Mouse (Mus musculus) spleen, postnatal 36 days (tissue): Measurements from ENCODE around the gene Wdr49.

ENCODE experiments used
- DNase-seq, 2 experiments: peaks; one replicate each; pipeline ENCODE4 v3.0.0; 2022; ENCODE audit warnings: low spot score in 2 of 2, mixed read lengths in 1 of 2

Gene Wdr49

DNA sequence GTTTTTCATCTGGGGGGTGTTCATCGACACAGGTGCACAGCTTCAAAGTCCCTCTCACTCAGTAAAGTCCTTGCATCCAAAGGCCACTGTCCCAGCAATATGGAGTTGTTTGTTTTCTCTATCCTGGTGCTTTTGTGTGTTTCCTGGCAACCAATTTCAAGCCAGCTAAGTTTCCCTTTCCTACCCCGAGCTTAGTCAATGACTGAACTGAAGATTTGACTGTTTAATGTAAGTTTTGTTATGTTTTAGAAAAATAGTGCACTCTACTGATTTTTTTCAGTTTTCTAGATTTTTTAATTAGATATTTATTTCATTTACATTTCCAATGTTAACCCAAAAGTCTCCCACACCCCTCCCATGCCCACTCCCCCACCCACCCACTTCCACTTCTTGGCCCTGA, at the start of gene Wdr49:
Wdr49 (minus strand) TSS at position 101 of the 400 bp plus-strand sequence.
- DNase-seq: no peak

DNA sequence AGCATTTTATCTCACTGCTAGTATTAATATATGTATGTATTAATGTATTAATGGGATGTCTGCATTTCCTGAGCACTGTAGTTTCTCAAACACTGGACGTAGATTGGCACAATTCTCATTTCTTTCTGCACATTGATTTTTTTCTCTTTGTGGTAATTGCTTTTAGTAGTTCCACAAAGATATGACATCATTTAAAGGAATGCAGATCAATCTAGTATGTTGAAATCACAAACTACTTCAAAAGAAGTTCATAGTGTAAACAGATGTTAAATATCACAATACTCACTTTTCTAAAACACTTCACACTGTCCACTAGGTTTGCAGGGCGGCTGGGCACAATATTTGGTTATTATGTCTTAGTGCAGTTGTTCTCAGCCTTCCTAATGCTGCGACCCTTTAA, 49.1 kb upstream of the Wdr49 start:
- no peak for DNase-seq

DNA sequence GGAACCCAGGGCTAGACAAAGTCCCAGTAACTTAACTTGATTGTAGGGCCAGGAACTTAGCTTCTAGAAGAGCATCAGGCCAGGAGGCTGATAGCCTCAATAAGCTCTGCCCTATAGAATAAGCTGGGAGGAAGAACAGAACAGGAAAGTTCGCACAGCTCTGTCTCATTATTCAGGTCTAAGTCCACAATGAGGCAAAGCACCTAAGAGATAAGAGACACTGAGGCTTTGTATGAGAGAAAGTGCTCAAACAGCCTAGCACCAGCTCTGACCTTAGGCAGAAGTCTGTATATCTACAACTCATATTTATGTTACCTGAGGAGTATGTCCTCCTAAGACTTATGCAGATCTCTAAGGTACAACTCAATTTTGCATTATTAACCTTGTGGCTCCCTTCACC, 40.6 kb upstream of the Wdr49 start:
- no peak for DNase-seq

DNA sequence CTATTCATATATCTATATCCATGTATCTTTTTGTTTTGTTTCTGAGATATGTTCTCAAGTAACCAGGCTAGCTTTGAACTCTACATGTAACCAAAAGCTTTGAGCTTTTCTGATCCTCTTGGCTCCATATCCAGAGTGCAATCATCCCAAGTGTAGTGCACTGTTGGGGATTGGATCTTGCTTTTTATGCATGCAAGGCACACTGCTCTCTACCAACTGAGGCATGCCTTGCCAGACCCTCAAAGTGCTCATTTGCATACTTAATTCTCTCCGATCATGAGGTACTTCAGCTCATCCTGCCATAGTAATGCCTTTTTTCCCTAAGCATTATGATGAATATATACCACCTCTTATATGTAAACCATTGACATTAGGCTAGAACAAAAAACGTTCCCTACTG, 39.4 kb upstream of the Wdr49 start:
- DNase-seq: no peak

DNA sequence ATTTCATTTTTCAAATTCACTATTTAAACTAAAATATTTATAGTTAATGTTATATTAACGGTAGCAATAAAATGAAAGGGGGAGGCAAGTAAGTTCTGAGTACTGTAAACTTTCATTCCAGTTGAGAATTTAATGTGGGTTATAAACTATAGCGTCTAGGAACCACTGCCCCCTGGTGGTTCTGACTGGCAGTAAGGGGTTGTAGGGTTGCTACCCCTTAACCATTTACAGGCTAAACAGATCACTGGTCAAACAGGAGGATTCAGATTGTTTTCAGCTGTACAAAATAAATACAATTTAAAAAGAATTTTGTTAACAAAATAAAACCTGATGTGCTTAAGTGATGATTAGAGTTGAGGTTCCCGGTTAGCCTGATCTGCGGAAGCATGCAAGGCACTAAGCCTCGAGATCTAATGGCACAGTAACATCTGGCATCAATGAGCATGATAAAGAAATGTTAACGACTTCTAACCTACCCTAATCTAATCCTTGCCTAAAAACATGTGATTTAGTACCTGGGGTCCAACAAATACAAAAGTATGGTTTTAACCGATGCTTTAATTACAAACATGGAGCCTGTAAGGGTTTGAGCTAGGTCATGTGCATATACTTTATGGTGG, 35.8 kb upstream of the Wdr49 start:
- peak; percentile 46 to 49 for DNase-seq

DNA sequence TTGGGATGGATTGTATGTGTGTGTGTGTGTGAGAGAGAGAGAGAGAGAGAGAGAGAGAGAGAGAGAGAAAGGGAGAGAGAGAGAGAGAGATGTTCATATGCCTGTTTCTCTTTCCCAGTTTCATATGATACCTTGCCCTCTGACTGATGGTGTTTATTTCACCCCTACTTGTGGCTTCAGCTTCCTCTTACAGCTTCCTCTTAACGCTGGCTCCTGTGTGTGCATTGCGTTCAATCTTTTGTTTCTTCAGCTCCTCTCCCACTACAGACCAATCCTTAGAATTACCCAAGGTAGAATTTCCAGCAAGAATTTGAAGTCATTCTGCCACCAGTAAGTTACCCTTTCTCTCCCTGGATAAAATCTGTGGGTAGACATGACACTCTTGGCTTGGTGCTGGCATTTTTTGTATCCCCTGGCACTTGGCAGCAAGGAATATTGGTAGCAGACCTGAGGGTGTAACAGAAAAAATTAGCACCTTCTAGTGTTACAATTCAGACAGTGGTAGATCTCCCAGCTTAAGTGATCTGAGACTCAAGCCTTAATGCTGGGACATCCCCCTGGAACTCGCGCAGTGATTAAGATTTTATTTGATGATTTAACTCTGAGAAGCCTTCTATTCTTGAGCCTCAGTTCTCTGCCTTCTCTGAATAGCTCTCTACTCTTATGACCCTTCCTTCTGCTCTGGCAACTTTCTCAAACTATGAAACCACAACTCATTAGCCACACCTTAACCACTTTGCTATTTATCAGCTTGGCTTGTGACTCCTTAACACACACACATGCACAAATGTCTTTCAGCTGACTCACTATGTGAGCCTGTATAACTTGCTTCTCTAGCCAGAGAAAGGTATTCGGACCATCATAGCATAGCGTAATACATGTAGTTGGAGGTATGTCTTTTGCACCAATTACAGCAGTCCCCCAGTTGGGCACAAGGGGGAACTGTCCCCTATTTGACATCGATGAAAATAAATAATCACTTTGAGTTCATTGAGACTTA, 17.3 kb upstream of the Wdr49 start:
- peak; percentile 39 to 61 for DNase-seq

DNA sequence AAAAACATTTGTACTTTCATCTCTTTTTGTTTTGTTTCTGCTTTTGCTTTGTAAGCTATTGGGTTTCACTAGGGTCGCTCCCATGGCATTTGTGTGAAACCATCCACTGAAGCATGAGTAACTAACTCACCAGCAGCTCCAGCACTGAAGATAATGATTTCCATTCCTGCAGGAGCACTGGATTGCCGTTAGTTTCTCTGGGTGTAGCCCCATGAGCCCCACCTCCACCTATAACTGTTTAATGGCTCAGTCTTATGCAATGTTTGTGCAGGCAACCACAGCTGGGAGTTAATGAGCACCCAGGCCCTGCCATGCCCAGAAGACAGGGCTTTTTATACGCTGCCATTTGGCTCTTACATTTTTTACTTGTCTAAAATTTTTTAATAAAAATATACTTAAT, 11.0 kb upstream of the Wdr49 start:
- no peak for DNase-seq

DNA sequence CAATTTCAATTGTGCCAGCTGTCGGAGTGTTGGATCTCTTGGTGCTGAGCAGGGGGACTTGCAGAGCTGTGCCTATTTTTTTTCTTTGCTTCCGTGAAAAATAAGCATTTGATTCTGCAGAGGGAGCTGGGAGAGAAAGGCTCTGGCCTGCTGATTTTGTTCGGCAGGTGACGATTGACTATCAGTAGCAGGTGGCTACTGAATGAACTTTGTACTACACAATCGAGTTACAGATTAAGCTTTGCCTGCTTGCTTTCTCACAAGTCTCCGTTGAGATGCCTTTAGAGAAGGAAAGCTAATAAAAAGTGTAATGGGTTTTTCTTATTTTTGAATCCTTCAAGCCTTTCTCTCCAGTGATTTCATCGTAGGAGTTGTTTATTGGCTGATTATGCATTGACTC, 6.8 kb downstream of the Wdr49 start:
- DNase-seq: no peak

DNA sequence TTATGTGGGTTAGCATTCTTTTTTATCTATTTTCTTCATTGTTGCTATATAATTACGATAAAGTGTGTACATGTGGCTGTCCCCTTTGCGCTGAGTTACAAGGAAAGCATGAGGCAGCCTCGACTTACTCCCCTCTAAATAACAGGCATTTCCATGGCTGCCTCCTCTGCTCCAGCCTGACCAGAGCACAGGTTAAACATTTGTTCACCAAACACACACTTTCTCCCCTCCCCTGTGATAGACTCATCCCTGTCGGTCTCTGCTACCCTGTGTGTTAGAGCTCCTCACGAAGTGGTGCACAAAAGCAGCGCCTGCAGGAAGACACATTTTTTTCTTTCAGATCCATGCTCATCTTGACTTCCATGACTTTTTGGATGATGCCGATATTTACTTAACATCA, 7.3 kb downstream of the Wdr49 start:
- no peak for DNase-seq

DNA sequence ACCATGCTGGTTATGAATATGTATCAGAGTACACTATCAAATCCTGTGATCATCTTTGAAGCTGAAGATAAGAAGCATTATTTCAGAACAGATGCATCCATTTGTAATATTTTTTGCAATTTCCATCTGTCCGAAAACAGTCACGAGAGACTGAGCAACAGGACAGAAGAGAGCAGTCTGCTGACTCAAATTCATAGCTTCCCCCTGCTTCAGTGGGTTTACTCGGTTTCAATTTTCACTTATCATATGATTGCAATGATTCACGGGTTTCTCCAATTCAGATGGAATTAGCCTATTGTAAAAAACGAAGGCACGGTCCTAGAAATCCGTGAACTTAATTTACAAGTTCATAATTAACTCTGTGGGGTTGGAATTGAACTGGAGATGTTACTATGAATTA, 13.8 kb downstream of the Wdr49 start:
- DNase-seq: no peak

DNA sequence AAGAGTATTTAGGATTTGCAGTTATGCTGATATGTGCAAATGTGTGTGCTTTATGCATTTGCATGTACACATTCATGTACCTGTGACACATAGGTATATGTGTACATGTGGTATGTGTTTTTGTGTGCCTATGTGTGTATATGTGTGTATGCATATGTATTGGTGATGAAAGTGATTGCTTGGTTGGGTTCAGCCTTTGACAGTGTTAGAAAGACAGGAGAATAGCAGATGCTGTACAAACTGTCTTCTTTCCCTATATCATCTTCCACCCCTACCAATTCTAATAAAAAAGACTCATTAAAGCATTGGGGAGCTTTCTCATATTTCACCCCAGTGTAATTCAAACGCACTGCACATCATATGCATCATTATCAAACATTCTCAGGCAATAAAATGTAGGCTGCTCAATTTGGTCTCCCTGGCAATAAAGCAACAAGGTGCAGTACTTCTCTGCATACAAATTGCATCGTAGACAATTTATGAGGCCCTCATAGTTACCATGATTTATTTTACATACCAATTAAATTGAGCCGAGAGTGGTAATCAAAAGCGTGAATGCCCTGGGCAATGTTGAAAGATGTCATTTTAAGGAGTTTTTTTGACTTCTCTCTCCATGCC, 51.3 kb downstream of the Wdr49 start:
- no peak for DNase-seq

DNA sequence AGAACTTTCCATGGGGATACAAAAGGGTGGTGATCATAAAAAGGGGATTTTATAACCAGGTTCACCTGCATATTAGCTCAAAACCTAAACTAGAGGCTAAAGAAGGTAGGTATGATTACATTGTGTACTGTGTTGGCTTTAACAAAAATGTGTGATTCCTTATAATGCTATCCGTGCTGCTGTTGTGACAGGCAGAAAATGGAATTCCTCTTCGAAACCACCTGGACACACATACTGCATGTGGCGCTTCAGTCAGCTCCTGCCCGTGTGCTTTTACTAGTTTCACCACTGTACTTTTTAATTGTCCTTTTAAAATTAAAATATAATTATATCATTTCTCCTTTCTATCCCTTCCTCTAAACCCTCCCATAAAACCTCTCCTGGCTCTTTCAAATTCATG, 86.0 kb downstream of the Wdr49 start:
- no peak for DNase-seq

DNA sequence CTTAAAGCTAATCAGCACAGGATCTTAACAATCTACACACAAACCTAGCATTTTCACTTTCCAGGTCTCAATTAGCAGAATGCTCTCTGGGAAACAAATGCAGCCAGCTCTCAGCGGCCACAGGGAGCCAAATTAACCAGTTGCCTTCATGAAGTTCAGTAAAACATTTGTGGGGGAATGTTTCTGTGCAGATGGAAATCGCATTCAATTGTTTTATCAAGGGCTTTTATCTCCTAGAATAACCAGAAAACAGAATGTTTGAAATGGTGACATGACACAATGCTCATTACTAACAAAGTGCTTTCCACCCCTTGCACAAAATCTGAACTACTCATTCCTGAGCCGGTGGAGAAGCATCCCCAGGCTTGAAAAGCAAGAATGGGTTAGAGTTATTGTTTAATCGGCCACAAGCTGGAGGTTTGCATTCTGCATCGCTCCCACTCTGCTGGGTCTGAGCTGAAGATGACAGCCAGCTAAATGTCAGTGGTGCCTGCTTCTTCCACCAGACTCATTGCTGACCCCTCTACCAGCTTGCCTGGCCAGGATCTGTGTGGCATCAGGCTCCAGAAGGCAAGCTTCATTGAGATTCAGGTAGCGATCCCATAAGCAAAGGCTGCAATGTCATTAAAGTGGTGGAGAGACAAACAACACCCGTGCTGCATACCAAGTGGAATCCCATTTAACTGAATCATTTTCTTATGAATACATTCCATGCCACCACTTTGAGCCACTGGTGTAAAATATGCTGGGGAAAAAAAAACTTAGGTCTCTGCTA, 86.6 kb downstream of the Wdr49 start:
- DNase-seq: no peak

DNA sequence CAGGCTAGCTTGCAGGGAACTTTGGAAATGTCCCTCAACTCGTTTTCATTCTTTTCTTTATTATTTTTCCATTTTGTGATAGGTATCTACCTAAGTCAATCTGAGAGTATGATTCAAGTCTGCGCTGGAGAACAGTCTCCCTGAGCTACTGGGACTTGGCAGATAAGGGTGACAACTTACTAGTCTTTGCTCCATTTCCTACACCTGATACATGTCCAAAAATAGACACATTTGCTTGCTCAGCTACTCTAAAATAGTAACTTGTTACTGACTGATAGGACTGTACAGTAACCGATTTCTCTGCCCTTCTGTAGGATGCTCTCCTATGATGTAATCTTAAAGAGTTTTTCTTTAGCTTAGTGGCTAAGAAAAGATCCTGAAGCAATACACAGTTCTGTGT, 87.5 kb downstream of the Wdr49 start:
- DNase-seq: no peak

DNA sequence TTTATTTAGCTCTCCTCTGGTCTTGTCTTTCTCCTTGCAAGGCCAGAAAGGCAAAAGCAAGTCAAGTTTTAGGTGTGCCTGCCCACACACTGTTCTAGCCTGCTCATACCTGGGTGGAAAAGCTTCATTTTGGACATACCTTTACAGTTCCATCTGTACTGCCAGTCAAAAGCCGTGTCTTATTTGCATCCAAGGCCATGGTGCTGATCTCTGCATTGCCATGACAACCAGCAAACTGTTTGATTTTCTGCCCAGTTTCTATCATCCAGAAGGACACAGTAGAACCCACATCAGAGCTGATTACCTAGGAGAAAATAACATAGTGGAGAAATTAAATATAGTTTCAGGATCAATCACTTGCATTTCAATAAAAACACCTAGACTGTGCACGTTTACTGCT, 100.2 kb downstream of the Wdr49 start:
- DNase-seq: no peak

DNA sequence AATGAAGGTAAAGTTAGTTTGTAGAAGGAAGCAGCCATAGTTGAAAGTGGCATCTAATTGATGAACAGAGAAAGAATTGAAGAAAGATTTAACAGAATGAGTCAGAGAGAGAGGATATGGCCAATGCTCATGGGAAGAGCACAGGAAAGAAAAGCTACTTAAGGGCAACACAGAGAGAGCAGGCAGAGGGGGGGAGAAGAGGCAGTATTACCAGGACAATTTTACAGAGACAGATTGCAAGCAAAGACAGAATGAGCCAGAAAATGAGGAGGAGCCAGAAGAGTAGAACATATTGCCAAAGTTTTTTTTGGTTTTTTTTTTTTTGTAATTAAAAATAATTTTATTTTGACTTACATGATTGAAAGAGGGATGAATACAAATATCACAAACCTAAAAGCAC, 128.0 kb downstream of the Wdr49 start:
- DNase-seq: no peak

DNA sequence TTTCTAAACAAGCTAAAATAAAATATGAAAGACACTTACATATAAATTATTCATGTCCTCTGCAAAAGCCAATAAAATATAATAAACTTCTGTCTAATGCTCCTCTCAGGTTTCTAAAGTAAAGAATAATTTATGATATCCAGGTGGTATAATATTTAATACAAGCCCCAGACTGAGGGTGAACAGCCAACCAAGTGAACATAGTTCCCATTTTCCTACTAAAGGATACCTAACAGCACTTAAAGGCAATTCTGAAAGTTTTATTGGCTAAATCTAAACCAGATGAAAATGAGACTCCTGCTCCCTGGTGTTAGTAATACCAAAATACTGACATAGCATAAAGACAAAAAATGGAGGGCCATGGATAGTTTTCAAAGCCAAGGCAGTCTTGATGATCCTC, 144.8 kb downstream of the Wdr49 start:
- no peak for DNase-seq

DNA sequence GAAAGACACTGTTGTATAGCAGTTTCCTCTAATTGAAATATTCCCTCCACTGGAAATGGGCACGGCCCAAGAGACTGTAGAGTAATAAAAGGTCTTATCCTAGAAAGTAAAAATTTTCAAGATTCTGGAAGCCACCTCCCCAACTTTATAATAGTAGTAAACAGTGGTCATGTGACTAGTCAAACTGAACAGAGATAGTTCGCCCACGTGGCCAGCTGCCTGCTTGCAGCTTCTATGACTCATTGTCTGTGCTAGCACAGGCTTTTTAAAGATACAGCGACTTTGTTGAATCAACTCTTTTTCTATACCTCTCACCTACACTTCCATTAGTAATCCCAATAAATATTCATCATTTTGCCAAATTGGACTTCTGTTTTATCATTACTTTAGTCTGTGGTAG, 161.0 kb downstream of the Wdr49 start:
- DNase-seq: no peak

DNA sequence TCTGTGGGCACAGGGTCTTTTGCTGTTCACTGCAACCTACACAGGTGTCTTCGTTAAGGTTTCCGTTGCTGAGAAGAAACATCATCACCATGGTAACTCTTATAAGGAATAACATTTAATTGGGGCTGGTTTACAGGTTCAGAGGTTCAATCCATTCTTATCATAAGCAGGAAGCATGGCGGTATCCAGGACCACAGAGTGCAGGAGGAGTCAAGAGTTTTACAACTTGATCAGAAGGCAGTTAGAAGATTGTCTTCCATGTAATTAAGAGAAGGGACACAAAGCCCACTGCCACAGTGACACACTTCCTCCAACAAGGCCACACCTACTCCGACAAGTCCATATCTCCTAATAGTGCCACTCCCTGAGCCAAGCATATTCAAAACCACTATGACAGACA, 173.1 kb downstream of the Wdr49 start:
- no peak for DNase-seq

DNA sequence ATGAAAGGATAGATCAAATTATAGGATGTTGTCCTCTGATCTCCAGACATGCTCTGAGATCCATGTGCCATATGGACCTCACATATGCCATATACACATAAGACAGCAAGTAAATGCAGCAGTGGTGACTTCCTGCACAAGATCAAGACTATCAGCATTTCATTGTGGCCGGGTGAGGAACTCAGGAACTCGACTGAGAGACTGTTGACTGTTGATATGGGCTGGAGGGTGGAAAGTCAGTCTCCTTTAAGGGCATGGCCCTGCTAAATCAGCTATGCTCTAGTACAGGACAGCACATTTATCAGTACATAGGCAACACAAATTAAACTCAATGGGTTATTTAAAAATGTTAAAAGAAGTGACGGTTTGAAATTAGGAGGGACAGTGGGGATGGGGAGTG, 173.7 kb downstream of the Wdr49 start:
- DNase-seq: no peak

DNA sequence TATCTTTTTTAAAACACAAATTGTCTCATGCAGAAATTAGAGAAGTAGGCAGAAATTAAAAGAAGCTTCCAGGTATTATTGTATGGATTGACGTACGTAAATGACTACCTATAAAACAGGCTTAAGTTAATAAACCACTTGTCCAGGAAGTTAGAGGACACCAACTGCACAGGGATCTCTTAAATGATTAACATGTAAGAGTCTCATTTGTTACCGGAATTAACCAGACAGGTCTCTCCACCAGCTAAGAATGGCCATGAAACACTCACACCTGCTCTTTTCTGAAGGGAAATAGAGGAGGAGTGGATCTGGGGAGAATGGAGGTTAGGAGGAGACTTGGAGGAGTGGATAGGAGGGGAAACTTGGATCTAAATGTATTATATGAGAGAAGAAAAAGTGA, 176.4 kb downstream of the Wdr49 start:
- no peak for DNase-seq

DNA sequence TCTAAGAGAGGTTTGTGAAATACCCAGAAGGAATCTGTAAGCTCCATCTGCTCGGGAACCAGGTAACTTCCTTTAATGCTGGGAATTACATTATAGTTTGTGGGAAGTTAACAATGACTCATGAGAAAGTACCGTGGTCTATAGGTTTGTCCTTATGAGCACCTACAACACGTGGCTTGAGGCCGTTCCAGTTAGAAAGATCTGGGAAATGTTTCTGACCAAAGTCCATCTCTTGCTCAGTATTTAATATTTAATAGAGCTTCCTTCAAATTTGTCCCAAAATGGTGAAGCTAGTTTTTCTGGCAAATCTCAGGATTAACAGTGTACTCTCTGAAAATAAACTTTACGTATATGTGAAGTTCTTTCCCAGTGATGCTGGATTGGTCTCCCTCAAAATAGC, 177.3 kb downstream of the Wdr49 start:
- no peak for DNase-seq
